33 mouse cellular contexts compared by ENCODE assay signal in genomic region chr6:100878546-100878945, GRCm38 (mm10).
"Had no signal": no experiment of that assay in that cellular context is flagged by ENCODE, and none has a peak within 500 bp of the region (broad histone marks: within the 10 kb centered on the region; RNA-seq: fewer than 3 reads in every experiment).

No protein-coding gene starts in this region.

- H3K9me3 ChIP-seq: heart, embryonic 10.5 days; heart, embryonic 15.5 days; hindbrain, embryonic 15.5 days; intestine, embryonic 15.5 days; kidney, embryonic 15.5 days had no signal

- H3K9ac ChIP-seq: heart, embryonic 13.5 days; heart, embryonic 15.5 days; hindbrain, embryonic 12.5 days; hindbrain, embryonic 13.5 days; hindbrain, embryonic 14.5 days; hindbrain, embryonic 15.5 days; intestine, embryonic 15.5 days; kidney, embryonic 15.5 days had no signal

- H3K27ac ChIP-seq: heart, embryonic 10.5 days; heart, embryonic 13.5 days; heart, embryonic 15.5 days; hindbrain, embryonic 10.5 days; hindbrain, embryonic 12.5 days; hindbrain, embryonic 13.5 days; hindbrain, embryonic 14.5 days; hindbrain, embryonic 15.5 days; hindbrain, postnatal 0 days; intestine, embryonic 15.5 days; kidney, embryonic 15.5 days; kidney, postnatal 0 days; layer of hippocampus, adult 2 months had no signal

- DNase-seq: heart, postnatal 10 days; heart, postnatal 14 days; heart, postnatal 36 days; heart, postnatal 4 days; kidney, adult 11 months; kidney, adult 18-20 months; kidney, adult 2 months; kidney, adult 8-10 months; kidney, adult 9 months; kidney, postnatal 10 days; kidney, postnatal 14 days; kidney, postnatal 25 days; kidney, postnatal 36 days; kidney, postnatal 4 days; layer of hippocampus, adult 9-11 months; layer of hippocampus, postnatal 36 days had no signal

- ATAC-seq: hindbrain, embryonic 16.5 days; hindbrain, postnatal 0 days; inflammation-experienced regulatory T-cells, adult 6 months; intestine, postnatal 0 days had no signal

- H3K4me3 ChIP-seq: heart, embryonic 10.5 days; heart, embryonic 13.5 days; heart, embryonic 15.5 days; hindbrain, embryonic 10.5 days; hindbrain, embryonic 12.5 days; hindbrain, embryonic 13.5 days; hindbrain, embryonic 15.5 days; intestine, embryonic 15.5 days; kidney, embryonic 15.5 days; layer of hippocampus, adult 2 months had no signal

- H3K36me3 ChIP-seq: heart, embryonic 10.5 days; heart, embryonic 13.5 days; heart, embryonic 15.5 days; hindbrain, embryonic 10.5 days; hindbrain, embryonic 12.5 days; hindbrain, embryonic 13.5 days; hindbrain, embryonic 15.5 days; intestine, embryonic 15.5 days; kidney, embryonic 15.5 days had no signal

- H3K27me3 ChIP-seq: intestine, embryonic 15.5 days had no signal

- H3K4me1 ChIP-seq: heart, embryonic 10.5 days; heart, embryonic 13.5 days; heart, embryonic 15.5 days had no signal

- H3K4me2 ChIP-seq: heart, embryonic 11.5 days; heart, embryonic 13.5 days; heart, embryonic 15.5 days; hindbrain, embryonic 12.5 days; hindbrain, embryonic 13.5 days; hindbrain, embryonic 14.5 days; hindbrain, embryonic 15.5 days; intestine, embryonic 15.5 days; kidney, embryonic 15.5 days had no signal
